Mouse (Mus musculus): Measurements from ENCODE around the gene Zfp185.

GRCm38 (mm10) chrX:73003110-73003509 is 16.0 kb downstream of the Zfp185 start:
- TF ChIP-seq CTCF (IDR thresholded peaks at IDR 0.05; ENCODE audit: borderline replicate concordance, control insufficient read depth, extremely low read depth, insufficient read depth, low read length, poor library complexity) (no peak), POLR2A (IDR thresholded peaks at IDR 0.05; ENCODE audit: control insufficient read depth, extremely low read depth, insufficient read depth, low read length, poor library complexity) (no peak)
